Mouse (Mus musculus): ENCODE data around the gene Card19.

GRCm38 (mm10) chr13:49224314-49224713 lies 8.5 kb upstream of the Card19 start:
- TF ChIP-seq USF1 (IDR thresholded peaks at IDR 0.05; ENCODE audit: low read depth) (no peak), POLR2A (IDR thresholded peaks at IDR 0.05; ENCODE audit: insufficient read length, low read depth) (no peak), TCF12 (IDR thresholded peaks at IDR 0.05; ENCODE audit: insufficient read depth, poor library complexity, severe bottlenecking) (no peak), MYOD1 (IDR thresholded peaks at IDR 0.05; ENCODE audit: control insufficient read depth in 1 of 3, insufficient read length in 2 of 3, low read depth in 2 of 3) (no peak), E2F4 (IDR thresholded peaks at IDR 0.05; ENCODE audit: insufficient read depth) (no peak), SRF (IDR thresholded peaks at IDR 0.05; ENCODE audit: control insufficient read depth, insufficient read length, low read depth) (no peak), MAX (IDR thresholded peaks at IDR 0.05; ENCODE audit: low read depth) (no peak), CEBPB (IDR thresholded peaks at IDR 0.05; ENCODE audit: insufficient read depth, poor library complexity, severe bottlenecking) (no peak), TCF3 (IDR thresholded peaks at IDR 0.05; ENCODE audit: insufficient read length, low read depth) (no peak)
